Mouse (Mus musculus): ENCODE results near the gene Cat.

GRCm38 (mm10) chr2:103478326-103478725 lies 6.6 kb downstream of the Cat start:
- TF ChIP-seq CTCF (conservative IDR thresholded peaks at IDR 0.05 in 1 of 2, IDR thresholded peaks at IDR 0.05 in 1 of 2; ENCODE audit: low read depth in 2 of 2, low read length in 2 of 2), result no peak
- TF ChIP-seq POLR2A (IDR thresholded peaks at IDR 0.05; ENCODE audit: low read depth, low read length), result no peak
- TF ChIP-seq CHD2 (IDR thresholded peaks at IDR 0.05; ENCODE audit: low read length), result no peak
- no peak for TF ChIP-seq E2F4 (IDR thresholded peaks at IDR 0.05; ENCODE audit: insufficient replicate concordance, low read depth, low read length)
- no peak for TF ChIP-seq EP300 (IDR thresholded peaks at IDR 0.05; ENCODE audit: low read length)
- no peak for TF ChIP-seq JUN (IDR thresholded peaks at IDR 0.05; ENCODE audit: insufficient read depth, low read depth, low read length)
- no peak for TF ChIP-seq HCFC1 (IDR thresholded peaks at IDR 0.05; ENCODE audit: low read depth, low read length)
- no peak for TF ChIP-seq CHD1 (IDR thresholded peaks at IDR 0.05; ENCODE audit: low read depth, low read length)
- TF ChIP-seq MYC (IDR thresholded peaks at IDR 0.05; ENCODE audit: low read depth, low read length), result no peak
